Mouse (Mus musculus) limb, embryonic 11.5 days (tissue): Measurements from ENCODE around the gene Mdga2. TPM values are rescaled to one million over a fixed set of nuclear protein-coding genes. Genes with fewer than 3 reads are reported as not detected.

Experiments
- ATAC-seq: fragments of 200-750 bp; cut with Nextera tagmentation; 2 replicates; pipeline ENCODE4 v1.8.0; 2017; ENCODE audit warnings: low read depth; ENCODE audit not compliant: insufficient number of reproducible peaks, low FRiP score, low TSS enrichment
- DNase-seq: peaks from one replicate; pipeline ENCODE4 v3.0.0-alpha.2; 2015; ENCODE audit warnings: low spot score
- H3K27ac ChIP-seq: fragments of 300-500 bp; sonication (generic); replicated peaks from 2 replicates; pipeline ENCODE4 v1.5.1; 2014; ENCODE audit warnings: low read depth, mild to moderate bottlenecking, low read length
- H3K27me3 ChIP-seq: fragments of 300-500 bp; sonication (generic); 2 replicates; pipeline ENCODE4 v1.6.1; 2014; ENCODE audit warnings: mild to moderate bottlenecking, low read length, mixed read lengths; ENCODE audit not compliant: control insufficient read depth, insufficient read depth
- H3K36me3 ChIP-seq: fragments of 300-500 bp; sonication (generic); 2 replicates; pipeline ENCODE4 v1.6.1; 2014; ENCODE audit warnings: mild to moderate bottlenecking, low read length, moderate library complexity, mixed read lengths; ENCODE audit not compliant: control insufficient read depth, insufficient read depth
- H3K4me1 ChIP-seq: fragments of 300-500 bp; sonication (generic); 2 replicates; pipeline ENCODE4 v1.6.1; 2014; ENCODE audit warnings: low read length, mixed read lengths; ENCODE audit not compliant: control insufficient read depth, insufficient read depth
- H3K4me2 ChIP-seq: fragments of 300-500 bp; sonication (generic); 2 replicates; pipeline ENCODE4 v1.6.1; 2014; ENCODE audit warnings: low read depth, mild to moderate bottlenecking, moderate library complexity; ENCODE audit not compliant: severe bottlenecking
- H3K4me3 ChIP-seq: fragments of 300-500 bp; sonication (generic); 2 replicates; pipeline ENCODE4 v1.5.1; 2014; ENCODE audit warnings: low read depth, low read length
- H3K9ac ChIP-seq: fragments of 300-500 bp; sonication (generic); 2 replicates; pipeline ENCODE4 v1.6.1; 2014; ENCODE audit warnings: mild to moderate bottlenecking, low read length
- H3K9me3 ChIP-seq: fragments of 300-500 bp; sonication (generic); 2 replicates; pipeline ENCODE4 v1.6.1; 2016; ENCODE audit warnings: low read length; ENCODE audit not compliant: control insufficient read depth
- WGBS: fragments of 180-500 bp; shearing (Covaris S2); extraction: QIAGEN DNeasy Blood & Tissue Kit; methylation state at CpG from one replicate; pipeline ENCODE4 v1.1.7; 2014; 5-methylcytosine and 5-hydroxymethylcytosine counted together
- polyA plus RNA-seq: library from polyadenylated mRNA; unstranded; fragments of >200 nt; fragmentation: Nextera tagmentation; extraction: Ambion mirVana; gene quantifications from 2 replicates; pipeline ENCODE4 v1.2.1, GENCODE M21; 2014

Mdga2 gene
- 0.48 and 0.79 TPM in 2 replicates for polyA plus RNA-seq

DNA sequence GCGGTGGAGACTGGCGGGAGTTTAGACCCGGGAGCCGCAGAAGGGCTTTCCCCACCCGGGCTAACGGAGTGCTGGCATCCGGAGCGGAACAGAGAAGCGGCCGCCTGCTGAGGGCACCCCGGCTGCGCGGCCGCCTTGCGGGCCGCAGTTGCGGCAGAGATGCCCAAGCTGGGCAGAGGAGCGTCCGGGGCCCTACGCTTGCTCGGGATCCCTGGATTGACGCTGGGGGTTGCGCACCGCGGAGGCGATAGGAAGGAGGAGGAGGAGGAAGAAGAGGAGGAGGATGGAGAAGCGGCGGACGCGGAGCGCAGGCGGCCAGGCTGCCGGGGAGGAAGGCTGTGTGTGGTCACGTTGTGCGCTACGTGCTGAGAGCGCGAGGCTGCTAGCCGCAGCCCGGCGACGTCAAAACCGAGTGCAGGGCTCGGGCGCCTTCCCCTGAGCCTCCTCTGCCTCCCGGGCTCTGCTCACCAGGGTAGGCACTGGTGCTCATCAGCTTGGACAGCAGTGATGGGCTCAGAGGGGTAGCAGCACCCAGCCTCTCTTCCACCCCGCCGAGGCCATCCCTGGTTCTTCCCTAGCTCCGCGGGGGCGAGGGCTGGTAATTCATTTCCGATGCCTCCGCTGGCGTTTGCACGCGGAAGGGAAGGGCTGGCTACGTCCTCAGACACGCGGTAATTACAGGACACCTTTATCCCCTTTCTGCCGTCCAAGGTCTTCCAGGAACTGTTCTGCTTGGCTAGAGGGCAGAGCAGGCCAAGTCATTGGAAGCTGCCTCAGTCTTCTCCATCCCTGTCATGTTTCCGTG lies at the start of gene Mdga2:
Mdga2 (minus strand) TSS at position 329 of the 805 bp plus-strand sequence.
- Histone ChIP-seq H3K27ac (no peak within 1 kb of the TSS), H3K4me3 (peak within 1 kb of the TSS; percentile 56), H3K27me3 (peaks cover 40% of the 10 kb centered on the region), H3K4me1 (no peaks in the 10 kb centered on the region), H3K9ac (peak within 1 kb of the TSS; percentile 30), H3K36me3 (no peaks in the 10 kb centered on the region), H3K4me2 (peak within 1 kb of the TSS; percentile 99), H3K9me3 (no peaks in the 10 kb centered on the region)
- DNase-seq = peak; percentile 64
- under 1% methylated on average over 52 of the region's 61 CpGs for WGBS
- peak; percentile 63; the same call in 1 of the 2 replicates for ATAC-seq

DNA sequence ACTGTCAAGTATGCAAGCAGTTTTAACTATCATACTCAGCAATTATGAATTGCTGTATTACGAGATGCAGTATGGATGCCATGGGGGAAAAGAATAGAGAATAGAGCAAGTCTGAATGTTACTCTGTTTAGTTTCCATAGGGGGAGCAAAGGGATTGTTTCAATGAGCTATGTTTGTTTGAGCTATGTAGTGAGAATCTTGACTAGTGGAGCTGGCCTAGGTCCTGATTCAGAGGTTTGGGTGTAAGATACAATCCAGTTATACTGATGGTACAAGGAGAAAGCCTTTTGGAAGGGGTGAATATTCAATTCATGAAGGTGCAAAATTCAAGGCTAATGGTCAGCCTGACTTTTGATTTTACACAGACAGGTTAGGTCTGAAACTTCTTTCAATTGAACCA lies 45.1 kb upstream of the Mdga2 start:
- H3K4me1 ChIP-seq = no peaks in the 10 kb centered on the region
- ATAC-seq (no peak), DNase-seq (peak; percentile 33)
- no peak overlapping the region for H3K27ac ChIP-seq
- H3K4me3 ChIP-seq = no peak overlapping the region
- no peak overlapping the region for H3K9ac ChIP-seq
- no peaks in the 10 kb centered on the region for H3K9me3 ChIP-seq
- no peaks in the 10 kb centered on the region for H3K27me3 ChIP-seq
- WGBS = 81% methylated on average over 1 of the region's 1 CpGs
- no peak overlapping the region for H3K4me2 ChIP-seq
- H3K36me3 ChIP-seq = no peaks in the 10 kb centered on the region

GRCm38 (mm10) chr12:67223530-67223929 lies 1.2 kb upstream of the Mdga2 start:
- Histone ChIP-seq H3K4me2 (no peak overlapping the region), H3K36me3 (no peaks in the 10 kb centered on the region), H3K9me3 (no peaks in the 10 kb centered on the region), H3K4me3 (no peak overlapping the region), H3K27ac (no peak overlapping the region), H3K9ac (no peak overlapping the region), H3K27me3 (peaks cover 40% of the 10 kb centered on the region), H3K4me1 (no peaks in the 10 kb centered on the region)
- no peak for DNase-seq
- ATAC-seq = no peak
- WGBS = 34% methylated on average over 1 of the region's 1 CpGs

DNA sequence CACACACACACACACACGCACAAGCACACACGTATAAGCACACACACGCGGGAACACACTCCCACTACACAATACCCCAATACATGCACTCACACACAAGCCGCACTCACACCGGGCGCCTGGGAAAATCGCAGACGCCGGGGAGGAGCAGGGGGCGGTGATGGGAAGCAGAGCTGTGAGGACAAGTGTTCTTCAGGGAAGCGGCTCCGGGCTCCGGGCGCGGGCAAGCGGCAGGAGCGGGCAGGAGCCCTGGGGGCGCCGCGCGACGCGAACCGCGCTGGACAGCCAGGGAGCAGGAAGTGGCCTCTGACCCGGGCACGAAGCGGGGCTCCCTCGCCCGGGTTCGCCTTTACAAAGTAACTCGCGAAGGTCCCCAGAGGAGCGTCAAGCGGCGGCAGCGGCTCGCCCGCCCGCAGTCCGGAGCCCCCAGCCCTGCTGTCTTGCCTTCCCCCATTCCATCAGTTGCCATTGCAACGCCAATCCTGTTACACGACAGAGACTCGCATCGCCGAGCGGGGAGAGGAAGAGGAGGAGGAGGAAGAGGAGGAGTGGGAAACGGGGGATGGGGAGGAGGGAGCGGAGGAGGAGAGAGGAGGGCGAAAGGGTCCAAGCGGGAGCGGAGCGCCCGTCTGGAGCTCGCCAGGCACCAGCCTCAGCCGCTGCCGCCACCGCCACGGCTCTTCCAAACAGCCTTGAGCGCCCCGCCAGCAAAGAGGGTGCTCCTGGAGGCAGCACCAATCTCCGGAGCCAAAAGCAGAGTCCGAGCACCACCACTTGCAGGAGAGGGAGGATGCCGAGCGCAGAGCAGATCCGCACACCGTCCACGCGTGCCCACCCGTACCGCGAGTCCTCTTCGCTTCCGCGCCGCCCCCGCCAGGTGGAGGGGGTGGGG lies 774 bp downstream of the Mdga2 start:
- no peak overlapping the region for H3K27ac ChIP-seq
- no peaks in the 10 kb centered on the region for H3K4me1 ChIP-seq
- peak; percentile 41 for ATAC-seq
- peak overlapping the region; percentile 30 for H3K9ac ChIP-seq
- peak overlapping the region; percentile 56 for H3K4me3 ChIP-seq
- H3K4me2 ChIP-seq = peak overlapping the region; percentile 99
- no peaks in the 10 kb centered on the region for H3K9me3 ChIP-seq
- peaks cover 40% of the 10 kb centered on the region for H3K27me3 ChIP-seq
- H3K36me3 ChIP-seq = no peaks in the 10 kb centered on the region
- DNase-seq = peak; percentile 67
- WGBS = under 1% methylated on average over 68 of the region's 78 CpGs

- no peak overlapping the region for H3K9ac ChIP-seq
- H3K9me3 ChIP-seq = no peaks in the 10 kb centered on the region
- H3K27ac ChIP-seq = no peak overlapping the region
- ATAC-seq (0 out of 2 replicates have a peak, but pooled peaks have one; percentile 17), DNase-seq (peak; percentile 46)
- H3K4me2 ChIP-seq = peak overlapping the region; percentile 99
- H3K4me1 ChIP-seq = no peaks in the 10 kb centered on the region
- peaks cover 40% of the 10 kb centered on the region for H3K27me3 ChIP-seq
- under 1% methylated on average over 43 of the region's 43 CpGs for WGBS
- H3K36me3 ChIP-seq = no peaks in the 10 kb centered on the region
- H3K4me3 ChIP-seq = peak overlapping the region; percentile 56
These were observed 1.6 kb downstream of the Mdga2 start for GRCm38 (mm10) chr12:67220641-67221231.

- DNase-seq (no peak), ATAC-seq (no peak)
- Histone ChIP-seq H3K27me3 (peaks cover 40% of the 10 kb centered on the region), H3K4me3 (no peak overlapping the region), H3K9ac (no peak overlapping the region), H3K9me3 (no peaks in the 10 kb centered on the region), H3K4me1 (no peaks in the 10 kb centered on the region), H3K27ac (no peak overlapping the region), H3K36me3 (no peaks in the 10 kb centered on the region), H3K4me2 (peak overlapping the region; percentile 99; the same call in 1 of the 2 replicates)
- 4% methylated on average over 6 of the region's 6 CpGs for WGBS
These were observed 2.3 kb downstream of the Mdga2 start for GRCm38 (mm10) chr12:67220041-67220440.

GRCm38 (mm10) chr12:67219564-67219963 lies 2.8 kb downstream of the Mdga2 start:
- no peak overlapping the region for H3K4me3 ChIP-seq
- H3K36me3 ChIP-seq = no peaks in the 10 kb centered on the region
- no peak for ATAC-seq
- no peaks in the 10 kb centered on the region for H3K4me1 ChIP-seq
- H3K27me3 ChIP-seq = peaks cover 38% of the 10 kb centered on the region
- peak; percentile 22 for DNase-seq
- WGBS = 22% methylated on average over 5 of the region's 5 CpGs
- no peak overlapping the region for H3K9ac ChIP-seq
- H3K9me3 ChIP-seq = no peaks in the 10 kb centered on the region
- H3K4me2 ChIP-seq = no peak overlapping the region
- no peak overlapping the region for H3K27ac ChIP-seq

- Histone ChIP-seq H3K36me3 (no peaks in the 10 kb centered on the region), H3K4me2 (no peak overlapping the region), H3K4me3 (no peak overlapping the region), H3K27ac (no peak overlapping the region), H3K4me1 (no peaks in the 10 kb centered on the region), H3K27me3 (no peaks in the 10 kb centered on the region), H3K9me3 (no peaks in the 10 kb centered on the region), H3K9ac (no peak overlapping the region)
- 63% methylated on average over 2 of the region's 2 CpGs for WGBS
- DNase-seq (no peak), ATAC-seq (no peak)
These were observed 9.5 kb downstream of the Mdga2 start for GRCm38 (mm10) chr12:67212801-67213200.
